Mouse (Mus musculus) kidney, postnatal 0 days (tissue): ENCODE data around the gene Rps6ka5. TPM values are rescaled to one million over a fixed set of nuclear protein-coding genes. Genes with fewer than 3 reads are reported as not detected.

Source experiments
- ATAC-seq: fragments of 200-750 bp; cut with Nextera tagmentation; replicated peaks from 2 replicates; pipeline ENCODE4 v1.8.0; 2017; ENCODE audit warnings: low read depth, moderate number of reproducible peaks, moderate TSS enrichment, moderate library complexity; ENCODE audit not compliant: low FRiP score
- DNase-seq: peaks from one replicate; pipeline ENCODE4 v3.0.0-alpha.2; 2016; ENCODE audit warnings: low spot score
- H3K27ac ChIP-seq: fragments of 300-500 bp; sonication (generic); 2 replicates; pipeline ENCODE4 v1.5.1; 2014; ENCODE audit warnings: mild to moderate bottlenecking
- H3K27me3 ChIP-seq: fragments of 300-500 bp; sonication (generic); 2 replicates; pipeline ENCODE4 v1.6.1; 2014; ENCODE audit warnings: low read length, mixed read lengths; ENCODE audit not compliant: insufficient read depth
- H3K36me3 ChIP-seq: fragments of 300-500 bp; sonication (generic); 2 replicates; pipeline ENCODE4 v1.6.1; 2014; ENCODE audit warnings: low read length, mixed read lengths; ENCODE audit not compliant: insufficient read depth
- H3K4me1 ChIP-seq: fragments of 300-500 bp; sonication (generic); replicated peaks from 2 replicates; pipeline ENCODE4 v1.6.1; 2014; ENCODE audit warnings: antibody characterized with exemption, low read length, mixed read lengths; ENCODE audit not compliant: insufficient read depth
- H3K4me2 ChIP-seq: fragments of 300-500 bp; sonication (generic); 2 replicates; pipeline ENCODE4 v1.6.1; 2014; ENCODE audit warnings: mild to moderate bottlenecking, low read length, moderate library complexity, mixed read lengths
- H3K4me3 ChIP-seq: fragments of 300-500 bp; sonication (generic); replicated peaks from 2 replicates; pipeline ENCODE4 v1.5.1; 2014; ENCODE audit warnings: low read depth, low read length
- H3K9ac ChIP-seq: fragments of 300-500 bp; sonication (generic); 2 replicates; pipeline ENCODE4 v1.6.1; 2014; ENCODE audit warnings: low read depth, low read length
- H3K9me3 ChIP-seq: fragments of 300-500 bp; sonication (generic); replicated peaks from 2 replicates; pipeline ENCODE4 v1.6.1; 2016; ENCODE audit warnings: low read length, inconsistent platforms, mixed read lengths
- CTCF ChIP-seq: IDR thresholded peaks from 2 replicates; pipeline ENCODE4 v1.5.1; 2016; ENCODE audit warnings: antibody characterized with exemption, low read depth, mild to moderate bottlenecking, moderate library complexity
- WGBS: fragments of 180-500 bp; shearing (Covaris S2); extraction: QIAGEN DNeasy Blood & Tissue Kit; methylation state at CpG from one replicate; pipeline ENCODE4 v1.1.7; 2014; 5-methylcytosine and 5-hydroxymethylcytosine counted together
- polyA plus RNA-seq: library from polyadenylated mRNA; unstranded; fragments of >200 nt; fragmentation: Nextera tagmentation; extraction: Ambion mirVana; gene quantifications from 2 replicates; pipeline ENCODE4 v1.2.1, GENCODE M21; 2015

Gene Rps6ka5
- polyA plus RNA-seq, 1 experiment from 2014 or later: 3.8 TPM

DNA sequence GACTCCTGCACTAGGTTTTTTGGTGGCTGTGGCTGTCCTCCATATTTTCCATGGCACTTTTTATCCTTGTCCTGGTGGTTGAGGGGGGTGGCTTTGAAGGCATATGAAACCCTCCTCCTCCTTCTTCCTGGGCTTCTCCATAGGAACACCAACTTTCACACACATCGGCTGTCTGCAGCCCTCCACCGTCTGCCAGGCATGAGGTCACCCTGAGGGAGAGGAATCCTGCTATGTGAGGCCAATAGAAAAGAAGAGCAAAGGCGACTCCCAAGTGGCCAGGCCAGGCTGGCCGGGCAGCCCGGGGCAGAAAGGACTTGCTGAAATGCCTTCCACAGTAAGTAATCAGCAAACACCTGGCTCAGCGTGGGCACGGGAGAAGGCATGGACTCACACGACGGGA, 214.1 kb downstream of the Rps6ka5 start:
- TF ChIP-seq CTCF: no peak
- no peak for ATAC-seq
- WGBS: 66% methylated on average over 9 of the region's 9 CpGs

GRCm38 (mm10) chr12:100509615-100510282, 217.0 kb downstream of the Rps6ka5 start:
- peak; percentile 78 for ATAC-seq

More for the DNA sequence above, 214.1 kb downstream of the Rps6ka5 start:
- H3K27me3 ChIP-seq: no peaks in the 10 kb centered on the region
- no peaks in the 10 kb centered on the region for H3K36me3 ChIP-seq
- no peak overlapping the region for H3K4me3 ChIP-seq
- H3K27ac ChIP-seq: no peak overlapping the region
- peaks cover 4% of the 10 kb centered on the region; the same call in 1 of the 2 replicates for H3K4me1 ChIP-seq
- DNase-seq: no peak
- no peak overlapping the region for H3K9ac ChIP-seq
- no peak overlapping the region for H3K4me2 ChIP-seq
- H3K9me3 ChIP-seq: no peaks in the 10 kb centered on the region

GRCm38 (mm10) chr12:100508668-100509067, 218.1 kb downstream of the Rps6ka5 start:
- ATAC-seq: no peak
- 83% methylated on average over 5 of the region's 5 CpGs for WGBS
- Histone ChIP-seq H3K4me2 (no peak overlapping the region), H3K4me1 (no peaks in the 10 kb centered on the region; the same call in 1 of the 2 replicates), H3K27ac (no peak overlapping the region), H3K9ac (no peak overlapping the region), H3K4me3 (no peak overlapping the region), H3K9me3 (no peaks in the 10 kb centered on the region), H3K36me3 (no peaks in the 10 kb centered on the region), H3K27me3 (no peaks in the 10 kb centered on the region)
- DNase-seq: no peak
- TF ChIP-seq CTCF: no peak

More at GRCm38 (mm10) chr12:100509615-100510282, 217.0 kb downstream of the Rps6ka5 start:
- Histone ChIP-seq H3K9me3 (no peaks in the 10 kb centered on the region), H3K4me3 (no peak overlapping the region), H3K4me2 (no peak overlapping the region), H3K36me3 (no peaks in the 10 kb centered on the region), H3K4me1 (no peaks in the 10 kb centered on the region; the same call in 1 of the 2 replicates), H3K27ac (peak overlapping the region; percentile 55; the same call in 1 of the 2 replicates), H3K27me3 (no peaks in the 10 kb centered on the region), H3K9ac (no peak overlapping the region)
- WGBS: 68% methylated on average over 9 of the region's 9 CpGs
- TF ChIP-seq CTCF: no peak
- no peak for DNase-seq

DNA sequence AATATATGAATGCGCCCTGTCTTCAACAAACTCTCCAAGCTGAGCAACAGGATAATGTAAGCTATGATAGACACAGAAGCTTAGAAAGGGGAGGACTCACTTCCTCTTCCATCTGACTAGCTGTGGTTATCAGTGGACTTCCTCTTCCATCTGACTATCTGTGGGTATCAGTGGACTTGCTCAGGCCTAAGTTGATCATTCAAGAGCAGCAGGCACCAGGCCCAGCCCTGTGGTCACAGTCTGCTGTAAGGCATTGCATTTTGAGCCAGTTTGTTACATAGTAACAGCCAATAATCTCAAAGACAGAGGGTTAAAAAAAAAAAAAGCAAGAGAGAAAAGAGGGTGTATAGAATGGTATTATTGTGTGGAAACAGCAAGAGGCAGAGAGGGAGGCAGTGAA, 221.3 kb downstream of the Rps6ka5 start:
- TF ChIP-seq CTCF: no peak
- no peak for ATAC-seq
- Histone ChIP-seq H3K9me3 (no peaks in the 10 kb centered on the region), H3K4me2 (no peak overlapping the region), H3K4me1 (peaks cover 5% of the 10 kb centered on the region; the same call in 1 of the 2 replicates), H3K9ac (no peak overlapping the region), H3K27ac (no peak overlapping the region), H3K36me3 (no peaks in the 10 kb centered on the region), H3K4me3 (no peak overlapping the region), H3K27me3 (no peaks in the 10 kb centered on the region)
- WGBS: 97% methylated on average over 1 of the region's 1 CpGs
- no peak for DNase-seq

DNA sequence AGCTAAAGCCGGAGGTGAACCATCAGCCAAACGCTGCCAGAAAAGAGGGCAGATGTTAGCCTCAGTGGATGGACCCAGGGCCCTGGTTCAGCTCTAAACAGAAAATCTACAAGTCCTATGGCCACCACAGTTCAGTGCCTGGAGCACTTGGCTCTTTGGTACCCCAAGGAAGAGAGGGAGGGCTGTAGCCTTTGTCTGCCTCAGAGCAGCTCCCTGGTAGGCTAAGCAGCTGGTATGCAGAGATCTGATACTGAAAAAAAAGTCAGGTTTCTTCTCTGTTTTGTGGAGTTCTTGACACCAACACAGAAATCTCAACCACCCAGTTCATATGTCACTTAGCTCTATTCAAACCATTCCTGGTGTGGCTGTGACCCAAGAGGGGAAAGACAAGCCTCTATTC, 222.2 kb downstream of the Rps6ka5 start:
- ATAC-seq (no peak), DNase-seq (peak; percentile 35)
- no peak overlapping the region for H3K4me3 ChIP-seq
- no peak for TF ChIP-seq CTCF
- H3K4me2 ChIP-seq: no peak overlapping the region
- H3K27me3 ChIP-seq: no peaks in the 10 kb centered on the region
- no peak overlapping the region for H3K9ac ChIP-seq
- WGBS: 76% methylated on average over 2 of the region's 2 CpGs
- no peak overlapping the region for H3K27ac ChIP-seq
- peaks cover 5% of the 10 kb centered on the region; the same call in 1 of the 2 replicates for H3K4me1 ChIP-seq
- peaks cover 3% of the 10 kb centered on the region; the same call in 1 of the 2 replicates for H3K36me3 ChIP-seq
- no peaks in the 10 kb centered on the region for H3K9me3 ChIP-seq

DNA sequence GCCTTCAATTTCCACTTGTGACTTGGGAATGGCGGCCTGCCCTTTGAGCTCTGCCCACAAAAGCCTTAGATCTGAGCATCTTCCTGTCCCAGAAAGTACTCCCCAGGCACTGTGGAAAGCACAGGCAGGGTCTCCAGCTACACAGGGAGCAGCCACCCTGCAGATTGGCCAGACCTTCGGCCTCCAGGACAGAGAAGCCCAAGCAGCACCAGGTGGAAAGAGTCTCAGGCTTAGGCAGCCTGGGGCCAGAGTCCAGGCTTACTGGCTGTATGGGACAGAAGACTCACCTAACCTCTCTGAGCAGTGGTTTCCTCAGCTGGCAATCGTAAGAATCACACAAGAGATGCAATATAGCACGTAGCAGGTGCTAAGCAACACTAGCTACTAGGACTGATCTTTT, 223.1 kb downstream of the Rps6ka5 start:
- ATAC-seq (peak; percentile 66; the same call in 1 of the 2 replicates), DNase-seq (no peak)
- no peak overlapping the region for H3K4me2 ChIP-seq
- no peaks in the 10 kb centered on the region for H3K9me3 ChIP-seq
- no peak overlapping the region for H3K4me3 ChIP-seq
- H3K36me3 ChIP-seq: peaks cover 5% of the 10 kb centered on the region; the same call in 1 of the 2 replicates
- TF ChIP-seq CTCF: no peak
- no peak overlapping the region for H3K9ac ChIP-seq
- H3K4me1 ChIP-seq: 0 out of 2 replicates have a peak, but pooled peaks cover 5% of the 10 kb centered on the region
- H3K27ac ChIP-seq: no peak overlapping the region
- H3K27me3 ChIP-seq: no peaks in the 10 kb centered on the region
- 88% methylated on average over 4 of the region's 4 CpGs for WGBS
